In the genomic region with DNA sequence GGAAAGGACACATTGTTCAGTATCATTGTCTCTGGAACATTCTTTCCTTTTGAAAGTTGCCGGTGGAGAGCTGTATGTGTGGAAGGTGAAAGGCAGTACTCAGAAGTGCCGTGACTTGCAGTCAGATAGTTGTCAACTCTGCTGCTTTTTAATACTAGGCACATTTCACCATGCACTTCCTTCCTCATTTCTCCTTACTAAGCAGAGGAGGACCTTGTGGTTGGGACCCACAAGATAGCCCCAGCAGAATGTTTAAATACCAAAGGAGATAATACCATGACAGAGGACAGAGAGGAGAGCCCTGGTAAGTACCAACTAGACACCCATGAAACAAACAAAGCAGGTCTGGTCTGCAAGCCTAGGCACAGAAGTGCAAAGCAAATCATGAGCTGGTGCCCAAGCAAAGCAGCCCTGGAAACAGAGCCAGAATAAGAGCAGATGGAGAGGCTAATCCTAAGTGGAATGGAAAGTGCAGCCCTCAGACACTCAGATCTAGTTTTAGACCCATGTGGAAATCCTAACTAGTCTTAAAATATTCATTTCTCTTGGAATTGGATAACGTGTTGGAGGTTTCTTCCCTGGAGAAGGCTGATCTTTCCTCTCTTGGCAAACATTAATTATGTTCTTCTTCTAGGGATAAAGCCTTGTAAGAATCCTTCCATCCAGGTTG, we compare ENCODE assay signal across 24 mouse cellular contexts.
DNase-seq lines count a peak whose midpoint lies in the region; ATAC-seq lines count a peak whose summit lies in the region.
"Had no signal": no experiment of that assay in that cellular context is flagged by ENCODE, and none has a peak within 500 bp of the region (broad histone marks: within the 10 kb centered on the region; RNA-seq: fewer than 3 reads in every experiment).

No protein-coding gene starts in this region.

- no peaks in the 10 kb centered on the region for H3K9me3 ChIP-seq in midbrain, embryonic 15.5 days
- H3K9me3 ChIP-seq: embryonic facial prominence, embryonic 13.5 days; heart, embryonic 10.5 days; hindbrain, embryonic 13.5 days; limb, embryonic 12.5 days; liver, embryonic 15.5 days; neural tube, embryonic 15.5 days had no signal

- 92% methylated on average over 3 of the region's 3 CpGs for WGBS in midbrain, embryonic 15.5 days

- H3K4me3 ChIP-seq in midbrain, embryonic 15.5 days, result no peak overlapping the region
- H3K4me3 ChIP-seq: embryonic facial prominence, embryonic 13.5 days; heart, embryonic 10.5 days; hindbrain, embryonic 13.5 days; limb, embryonic 12.5 days; liver, embryonic 15.5 days; neural tube, embryonic 15.5 days had no signal

- no peak overlapping the region for H3K9ac ChIP-seq in midbrain, embryonic 15.5 days
- H3K9ac ChIP-seq: embryonic facial prominence, embryonic 13.5 days; hindbrain, embryonic 13.5 days; limb, embryonic 12.5 days; liver, embryonic 15.5 days; neural tube, embryonic 15.5 days had no signal

- no peak overlapping the region for H3K4me2 ChIP-seq in midbrain, embryonic 15.5 days
- H3K4me2 ChIP-seq: embryonic facial prominence, embryonic 13.5 days; hindbrain, embryonic 13.5 days; limb, embryonic 12.5 days; liver, embryonic 15.5 days; neural tube, embryonic 15.5 days had no signal

- no peak overlapping the region for H3K27ac ChIP-seq in midbrain, embryonic 15.5 days
- H3K27ac ChIP-seq: embryonic facial prominence, embryonic 13.5 days; heart, embryonic 10.5 days; hindbrain, embryonic 13.5 days; limb, embryonic 12.5 days; liver, embryonic 15.5 days; neural tube, embryonic 15.5 days; stomach, postnatal 0 days had no signal

- no peaks in the 10 kb centered on the region for H3K36me3 ChIP-seq in midbrain, embryonic 15.5 days (replicated peaks)
- H3K36me3 ChIP-seq: embryonic facial prominence, embryonic 13.5 days; heart, embryonic 10.5 days; hindbrain, embryonic 13.5 days; limb, embryonic 12.5 days; liver, embryonic 15.5 days; neural tube, embryonic 15.5 days had no signal

- peak; percentile 86 for DNase-seq in heart, adult 11 months
- no peak for DNase-seq in heart, postnatal 25 days (ENCODE audit: low spot score)
- peak; percentile 45 for DNase-seq in 416B (ENCODE audit: low read depth)
- DNase-seq in urinary bladder, adult 2 months (ENCODE audit: low spot score), result no peak
- no peak for DNase-seq in layer of hippocampus, adult 9-11 months
- DNase-seq: cerebellum, adult 8-10 months; gastrocnemius, postnatal 25 days; kidney, adult 2 months; kidney, postnatal 25 days; lung, postnatal 14 days; midbrain, embryonic 14.5 days; right cerebral cortex, postnatal 25 days had no signal

- intact Hi-C loops in heart, postnatal 25 days (cut with DNase I), result no loop called here

- H3K4me1 ChIP-seq in midbrain, embryonic 15.5 days, result no peaks in the 10 kb centered on the region
- H3K4me1 ChIP-seq: embryonic facial prominence, embryonic 13.5 days; heart, embryonic 10.5 days; hindbrain, embryonic 13.5 days; limb, embryonic 12.5 days; liver, embryonic 15.5 days; neural tube, embryonic 15.5 days had no signal

- H3K27me3 ChIP-seq in midbrain, embryonic 15.5 days (replicated peaks), result no peaks in the 10 kb centered on the region
- H3K27me3 ChIP-seq: embryonic facial prominence, embryonic 13.5 days; limb, embryonic 12.5 days; liver, embryonic 15.5 days; neural tube, embryonic 15.5 days had no signal

- ATAC-seq in common myeloid progenitor, adult 5-6 weeks (replicated peaks; ENCODE audit: low read depth, poor library complexity, severe bottlenecking), result peak; percentile 100
- ATAC-seq in megakaryocyte-erythroid progenitor cell, adult 5-6 weeks (replicated peaks; ENCODE audit: low FRiP score, low TSS enrichment, poor library complexity, severe bottlenecking), result 0 out of 2 replicates have a peak, but pooled peaks have one; percentile 44
- ATAC-seq in midbrain, embryonic 15.5 days (replicated peaks), result no peak
- ATAC-seq: forebrain, embryonic 14.5 days; inflammation-experienced regulatory T-cells, adult 6 months had no signal

Comparison
In these comparisons a context has a peak if more than half of its experiments do, and no peak if none do; other contexts are left out.
1. DNase-seq: peak in heart, adult 11 months (single experiment) and 416B (single experiment); none in heart, postnatal 25 days (single experiment), urinary bladder, adult 2 months (single experiment) and layer of hippocampus, adult 9-11 months (single experiment).